Mouse (Mus musculus) E14TG2a.4 (cell line): ENCODE results near the gene Mapkbp1.

Experiments
- CTCF ChIP-seq: conservative IDR thresholded peaks from 2 replicates; pipeline ENCODE4 v1.5.1; 2014; ENCODE audit warnings: low read length
- NANOG ChIP-seq: IDR thresholded peaks from 2 replicates; pipeline ENCODE4 v1.6.1; 2014; ENCODE audit warnings: borderline replicate concordance, low read length, mixed read lengths
- POU5F1 ChIP-seq: IDR thresholded peaks from 2 replicates; pipeline ENCODE4 v1.6.1; 2014; ENCODE audit warnings: low read length, borderline replicate concordance

GRCm38 (mm10) chr2:120030380-120030779 is 57.9 kb downstream of the Mapkbp1 start:
- no peak for TF ChIP-seq CTCF
- TF ChIP-seq POU5F1 = no peak
- TF ChIP-seq NANOG = no peak
